ENCODE assay signal across 8 mouse cellular contexts in the genomic region with DNA sequence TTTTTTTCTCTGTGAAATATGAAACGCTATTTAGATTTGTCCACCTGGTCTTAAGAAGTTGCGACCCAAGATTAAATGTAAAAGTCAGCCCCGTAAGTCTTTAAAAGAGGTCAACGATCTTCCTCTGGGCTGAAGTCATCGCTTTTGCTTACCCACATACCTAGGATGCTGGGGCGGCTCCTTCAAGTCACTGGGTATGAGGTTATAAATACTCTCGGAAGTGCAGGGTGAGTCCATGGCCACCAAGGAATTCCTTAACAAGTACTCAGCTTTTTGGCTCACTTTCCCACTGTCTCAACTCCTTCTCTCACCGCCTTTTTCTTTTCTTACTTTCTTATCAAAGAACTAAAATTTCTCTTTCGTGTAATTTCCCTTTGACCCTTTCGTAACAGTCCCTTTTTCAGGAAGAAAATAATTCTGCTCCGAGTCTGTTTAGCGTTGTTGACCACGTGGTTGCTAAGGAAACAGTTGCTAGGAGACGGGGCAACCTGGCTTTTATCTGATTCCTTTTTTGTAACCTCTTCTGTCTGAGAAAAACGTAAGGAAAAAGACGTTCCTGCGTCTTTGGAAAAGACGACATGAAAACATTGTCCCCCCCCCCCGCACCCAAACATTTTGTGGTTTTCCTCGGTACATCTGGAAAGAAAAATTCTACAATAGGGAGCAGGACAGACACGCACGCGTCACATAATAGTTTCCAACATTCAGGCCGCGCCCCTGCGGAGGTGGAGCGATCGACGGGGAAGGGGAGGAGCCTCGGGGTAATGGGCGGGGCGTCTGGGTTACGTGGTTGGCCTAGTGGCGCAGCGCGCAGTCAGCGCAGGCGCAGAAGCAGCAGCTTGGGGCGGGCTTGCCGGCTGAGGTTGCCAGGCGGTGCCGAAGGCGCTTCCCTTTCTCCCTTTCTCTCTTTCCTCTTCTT. TPM values are rescaled to one million over a fixed set of nuclear protein-coding genes. Genes with fewer than 3 reads are reported as not detected.
DNase-seq lines count a peak whose midpoint lies in the region; ATAC-seq and TF ChIP-seq lines count a peak whose summit lies in the region.

A gene (minus strand): TSS at position 454 of the 919 bp plus-strand sequence.
A gene (plus strand): TSS at position 813 of the 919 bp plus-strand sequence.

- H3K4me2 ChIP-seq in hindbrain, embryonic 13.5 days = peak within 1 kb of the TSS; percentile 72

- WGBS in hindbrain, embryonic 13.5 days = 3% methylated on average over 42 of the region's 43 CpGs

- peak; percentile 92 for DNase-seq in Patski (ENCODE audit: low read depth, low spot score)
- peak; percentile 99 to 100 for DNase-seq in cerebellum, postnatal 14 days
- DNase-seq in frontal cortex, postnatal 14 days (ENCODE audit: low spot score in 2 of 2) = peak; percentile 96 to 97
- peak; percentile 93 to 96 for DNase-seq in layer of hippocampus, postnatal 25 days (ENCODE audit: extremely low spot score in 1 of 2, low spot score in 1 of 2)
- DNase-seq in lung, postnatal 25 days (ENCODE audit: low spot score) = peak; percentile 98
- peak; percentile 99 for DNase-seq in retina, embryonic 14.5 days (ENCODE audit: low spot score)
- DNase-seq in thymus, postnatal 4 days = peak; percentile 100

- peak within 1 kb of the TSS; percentile 86 for H3K27ac ChIP-seq in hindbrain, embryonic 13.5 days

- H3K9me3 ChIP-seq in hindbrain, embryonic 13.5 days = no peaks in the 10 kb centered on the region

- POLR2A ChIA-PET in Patski (lab: Charles Lee) = no interaction called here

- H3K27me3 ChIP-seq in Patski = no peaks in the 10 kb centered on the region
- no peaks in the 10 kb centered on the region for H3K27me3 ChIP-seq in hindbrain, embryonic 13.5 days

- H3K9ac ChIP-seq in hindbrain, embryonic 13.5 days = peak within 1 kb of the TSS; percentile 72

- CTCF ChIA-PET in Patski (lab: Charles Lee) = interaction anchor here (0.9 kb wide), 1 partner anchor 322 kb away, joined by 4 read pairs; no protein-coding TSS in a partner anchor

- in situ Hi-C loops in Patski (cut with MboI; ENCODE audit: low pct_unique_long_range_greater_than_20kb) = no loop called here

- H3K4me3 ChIP-seq in hindbrain, embryonic 13.5 days = peak within 1 kb of the TSS; percentile 67

- peaks cover 20% of the 10 kb centered on the region for H3K4me1 ChIP-seq in hindbrain, embryonic 13.5 days (replicated peaks)

- ATAC-seq in Patski = peak; percentile 97
- peak; percentile 99 for ATAC-seq in hindbrain, embryonic 13.5 days (ENCODE audit: low FRiP score)

- no peak for TF ChIP-seq CTCF in Patski (IDR thresholded peaks at IDR 0.05)

- no peaks in the 10 kb centered on the region for H3K36me3 ChIP-seq in hindbrain, embryonic 13.5 days

RNA-seq across cellular contexts. Expression of the first gene that starts in this region (rescaled TPM):
- 1.9 TPM for polyA plus RNA-seq in Patski (2021)
- 3.7 and 6.0 TPM in 2 replicates for polyA plus RNA-seq in hindbrain, embryonic 13.5 days (2015; fragmentation: Nextera tagmentation; extraction: Ambion mirVana)
- 1 to 10 TPM; 1.9 to 2.3 TPM for total RNA-seq in layer of hippocampus, postnatal 25 days (2021)

RNA-seq across cellular contexts. Expression of the second gene that starts in this region (rescaled TPM):
- polyA plus RNA-seq in Patski (2021) = 10.0 TPM
- 21.2 and 21.5 TPM in 2 replicates for polyA plus RNA-seq in hindbrain, embryonic 13.5 days (2015; fragmentation: Nextera tagmentation; extraction: Ambion mirVana)
- 10 to 100 TPM; 20.0 to 20.6 TPM for total RNA-seq in layer of hippocampus, postnatal 25 days (2021)

Comparison
In these comparisons a context has a peak if more than half of its experiments do, and no peak if none do; other contexts are left out.
1. Peak in every context shown above with its lines: DNase-seq, ATAC-seq, H3K4me3 ChIP-seq and H3K27ac ChIP-seq.